ENCODE assay signal across 8 mouse cellular contexts in the genomic region with DNA sequence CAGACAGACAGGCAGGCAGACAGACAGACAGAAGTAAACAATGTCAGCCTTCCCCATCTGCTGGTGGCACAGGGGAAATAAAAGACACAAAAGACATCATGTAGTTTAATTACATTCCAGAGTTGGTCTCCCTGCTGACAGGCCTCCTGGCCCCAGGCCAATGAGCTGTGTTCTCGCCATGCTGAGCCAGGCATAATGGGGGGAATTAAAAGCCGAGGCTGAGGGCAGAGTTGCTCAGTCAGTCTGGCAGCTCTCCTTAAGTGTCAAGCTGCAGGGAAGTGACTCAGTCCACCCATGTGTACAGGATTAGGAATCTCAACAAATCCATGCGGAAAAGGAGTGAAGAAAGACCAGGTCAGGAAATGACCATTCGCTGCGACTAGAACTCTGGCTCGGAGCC.
DNase-seq lines count a peak whose midpoint lies in the region; ATAC-seq lines count a peak whose summit lies in the region.

No protein-coding gene starts in this region.

- no peak for ATAC-seq in liver, embryonic 11.5 days (replicated peaks; ENCODE audit: low FRiP score)
- ATAC-seq in embryonic facial prominence, embryonic 11.5 days (replicated peaks; ENCODE audit: insufficient number of reproducible peaks, low FRiP score, low TSS enrichment, low read depth), result peak; percentile 72
- ATAC-seq in heart, embryonic 13.5 days (ENCODE audit: extremely low read depth, insufficient number of reproducible peaks, low FRiP score, low TSS enrichment), result peak; percentile 66; the same call in 1 of the 2 replicates
- ATAC-seq in lung, embryonic 16.5 days (ENCODE audit: low read depth), result peak; percentile 94

- H3K27me3 ChIP-seq in liver, embryonic 11.5 days (replicated peaks; ENCODE audit: control insufficient read depth, insufficient read depth, low read length), result no peaks in the 10 kb centered on the region
- H3K27me3 ChIP-seq in embryonic facial prominence, embryonic 11.5 days (ENCODE audit: control insufficient read depth, insufficient read depth, low read length), result no peaks in the 10 kb centered on the region
- H3K27me3 ChIP-seq in heart, embryonic 13.5 days (replicated peaks), result peaks cover 8% of the 10 kb centered on the region; the same call in 1 of the 2 replicates
- H3K27me3 ChIP-seq in lung, embryonic 16.5 days (ENCODE audit: control insufficient read depth, insufficient read depth, low read depth, low read length), result no peaks in the 10 kb centered on the region

- DNase-seq in liver, result peak; percentile 18
- DNase-seq in liver, embryonic 11.5 days (ENCODE audit: low spot score), result no peak
- DNase-seq in embryonic facial prominence, embryonic 11.5 days (ENCODE audit: low spot score), result peak; percentile 59
- DNase-seq in kidney, postnatal 10 days, result peak; percentile 79
- DNase-seq in right cerebral cortex, adult 2 months (ENCODE audit: low spot score in 2 of 2), result peak; percentile 29 to 31
- DNase-seq in urinary bladder, postnatal 25 days (ENCODE audit: low spot score), result no peak

- no peaks in the 10 kb centered on the region for H3K4me1 ChIP-seq in liver, embryonic 11.5 days (replicated peaks; ENCODE audit: control insufficient read depth, insufficient read depth, low read length)
- peaks cover 5% of the 10 kb centered on the region for H3K4me1 ChIP-seq in embryonic facial prominence, embryonic 11.5 days (ENCODE audit: control insufficient read depth, insufficient read depth, low read length)
- H3K4me1 ChIP-seq in heart, embryonic 13.5 days, result peaks cover 17% of the 10 kb centered on the region
- H3K4me1 ChIP-seq in lung, embryonic 16.5 days (replicated peaks; ENCODE audit: control insufficient read depth, insufficient read depth, low read length), result peaks cover 5% of the 10 kb centered on the region; the same call in 1 of the 2 replicates

- no peaks in the 10 kb centered on the region for H3K36me3 ChIP-seq in liver, embryonic 11.5 days (ENCODE audit: control insufficient read depth, insufficient read depth, low read length)
- H3K36me3 ChIP-seq in embryonic facial prominence, embryonic 11.5 days (replicated peaks; ENCODE audit: control insufficient read depth, insufficient read depth, low read depth, low read length), result no peaks in the 10 kb centered on the region
- H3K36me3 ChIP-seq in heart, embryonic 13.5 days, result no peaks in the 10 kb centered on the region
- no peaks in the 10 kb centered on the region for H3K36me3 ChIP-seq in lung, embryonic 16.5 days (ENCODE audit: control insufficient read depth, insufficient read depth, low read length)

- WGBS in liver, embryonic 11.5 days, result 58% methylated on average over 6 of the region's 6 CpGs
- WGBS in embryonic facial prominence, embryonic 11.5 days, result 28% methylated on average over 6 of the region's 6 CpGs
- 26% methylated on average over 6 of the region's 6 CpGs for WGBS in heart, embryonic 13.5 days
- 15% methylated on average over 6 of the region's 6 CpGs for WGBS in lung, embryonic 16.5 days

- no peak overlapping the region for H3K4me3 ChIP-seq in liver, embryonic 11.5 days (ENCODE audit: low read depth, low read length)
- no peak overlapping the region for H3K4me3 ChIP-seq in embryonic facial prominence, embryonic 11.5 days (ENCODE audit: low read depth, low read length)
- no peak overlapping the region for H3K4me3 ChIP-seq in heart, embryonic 13.5 days
- no peak overlapping the region for H3K4me3 ChIP-seq in lung, embryonic 16.5 days (ENCODE audit: low read length)

- peaks cover 2% of the 10 kb centered on the region; the same call in 1 of the 2 replicates for H3K9me3 ChIP-seq in liver, embryonic 11.5 days (ENCODE audit: control insufficient read depth, low read length)
- no peaks in the 10 kb centered on the region for H3K9me3 ChIP-seq in embryonic facial prominence, embryonic 11.5 days (replicated peaks; ENCODE audit: control insufficient read depth, low read length)
- H3K9me3 ChIP-seq in heart, embryonic 13.5 days, result no peaks in the 10 kb centered on the region
- H3K9me3 ChIP-seq in lung, embryonic 16.5 days (ENCODE audit: control insufficient read depth, low read length), result no peaks in the 10 kb centered on the region

- no peak overlapping the region for H3K27ac ChIP-seq in liver, embryonic 11.5 days (ENCODE audit: low read depth, low read length)
- H3K27ac ChIP-seq in embryonic facial prominence, embryonic 11.5 days (replicated peaks; ENCODE audit: low read depth, low read length), result no peak overlapping the region
- peak overlapping the region; percentile 69 for H3K27ac ChIP-seq in heart, embryonic 13.5 days (replicated peaks)
- 0 out of 2 replicates have a peak overlapping the region, but pooled peaks have one; percentile 10 for H3K27ac ChIP-seq in lung, embryonic 16.5 days (ENCODE audit: low read length)

- H3K9ac ChIP-seq in liver, embryonic 11.5 days (ENCODE audit: low read depth, low read length), result no peak overlapping the region
- no peak overlapping the region for H3K9ac ChIP-seq in embryonic facial prominence, embryonic 11.5 days (replicated peaks; ENCODE audit: low read length)
- no peak overlapping the region for H3K9ac ChIP-seq in heart, embryonic 13.5 days
- H3K9ac ChIP-seq in lung, embryonic 16.5 days (ENCODE audit: low read length), result no peak overlapping the region

- no peak overlapping the region for H3K4me2 ChIP-seq in liver, embryonic 11.5 days
- no peak overlapping the region for H3K4me2 ChIP-seq in embryonic facial prominence, embryonic 11.5 days (ENCODE audit: low read depth, low read length)
- H3K4me2 ChIP-seq in heart, embryonic 13.5 days, result peak overlapping the region; percentile 22
- H3K4me2 ChIP-seq in lung, embryonic 16.5 days (ENCODE audit: low read depth, low read length), result no peak overlapping the region

Comparison
In these comparisons a context has a peak if more than half of its experiments do, and no peak if none do; other contexts are left out.
1. DNase-seq: peak in liver (single experiment), embryonic facial prominence, embryonic 11.5 days (single experiment), kidney, postnatal 10 days (single experiment) and right cerebral cortex, adult 2 months (2 of 2); none in liver, embryonic 11.5 days (single experiment) and urinary bladder, postnatal 25 days (single experiment).
2. H3K27ac ChIP-seq: peak in heart, embryonic 13.5 days (single experiment) and lung, embryonic 16.5 days (single experiment); none in liver, embryonic 11.5 days (single experiment) and embryonic facial prominence, embryonic 11.5 days (single experiment).